Mouse (Mus musculus) kidney, adult 11 months (tissue): ENCODE results near the gene Sv2b.
"Not testable (repeated sequence)": the region's sequence is repeated elsewhere in the genome, so short reads cannot be mapped to it uniquely, and the experiment has no call there.

ENCODE experiments used
- DNase-seq: peaks from one replicate; pipeline ENCODE4 v3.0.0; 2022

The Sv2b gene

GRCm38 (mm10) chr7:75308457-75309312 lies at the start of gene Sv2b:
Gene Sv2b, minus strand, starts transcription at chr7:75309262.
- no peak for DNase-seq

DNA sequence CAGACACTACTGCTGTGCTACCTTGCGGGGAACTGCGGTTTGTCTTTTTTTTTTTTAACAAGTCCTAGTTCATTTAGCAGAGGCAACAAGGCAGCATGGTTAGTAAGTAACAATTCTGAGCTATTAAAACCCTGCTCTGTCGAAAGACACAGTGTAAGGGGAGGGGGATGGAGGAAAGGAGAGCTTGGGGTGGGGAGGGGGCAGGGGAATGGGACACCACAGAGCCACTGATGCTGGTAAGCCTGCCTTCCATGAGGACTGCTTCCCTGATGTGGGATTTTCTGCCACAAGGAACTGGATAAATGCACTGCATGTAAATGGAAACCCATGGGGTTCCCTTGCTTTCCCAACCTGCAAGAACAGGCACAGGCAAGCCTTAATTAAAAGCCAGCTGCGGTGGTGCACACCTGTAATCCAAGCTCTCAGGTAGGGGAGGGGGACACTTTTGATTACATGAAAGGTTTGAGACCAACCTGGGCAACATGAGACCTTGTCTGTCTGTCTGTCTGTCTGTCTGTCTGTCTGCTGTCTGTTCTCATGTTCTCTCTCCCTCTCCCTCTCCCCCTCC lies 49.3 kb upstream of the Sv2b start:
- no peak for DNase-seq

- DNase-seq = no peak
Measured at GRCm38 (mm10) chr7:75355521-75355920, 46.5 kb upstream of the Sv2b start.

GRCm38 (mm10) chr7:75352777-75353374 lies 43.8 kb upstream of the Sv2b start:
- DNase-seq = no peak

GRCm38 (mm10) chr7:75350172-75350571 lies 41.1 kb upstream of the Sv2b start:
- DNase-seq = no peak

DNA sequence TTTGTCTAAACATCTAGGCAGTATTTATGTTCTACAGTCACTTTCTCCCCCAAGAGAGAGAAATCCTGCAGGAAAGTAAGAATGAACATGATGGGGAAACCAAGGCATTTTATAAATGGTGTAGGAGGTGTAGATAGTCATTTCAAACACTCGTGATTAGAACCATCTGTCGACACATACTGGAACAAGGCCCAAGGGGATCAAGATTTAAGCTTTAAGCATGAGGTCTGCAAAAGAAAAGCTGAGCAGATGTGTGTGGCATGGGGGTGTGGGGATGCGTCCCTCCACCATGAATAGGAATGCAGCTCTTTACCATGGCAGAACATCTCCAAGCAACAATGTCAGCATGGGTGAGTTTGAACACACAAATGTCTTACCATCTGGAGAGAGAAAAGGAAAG lies 23.2 kb upstream of the Sv2b start:
- no peak for DNase-seq

DNA sequence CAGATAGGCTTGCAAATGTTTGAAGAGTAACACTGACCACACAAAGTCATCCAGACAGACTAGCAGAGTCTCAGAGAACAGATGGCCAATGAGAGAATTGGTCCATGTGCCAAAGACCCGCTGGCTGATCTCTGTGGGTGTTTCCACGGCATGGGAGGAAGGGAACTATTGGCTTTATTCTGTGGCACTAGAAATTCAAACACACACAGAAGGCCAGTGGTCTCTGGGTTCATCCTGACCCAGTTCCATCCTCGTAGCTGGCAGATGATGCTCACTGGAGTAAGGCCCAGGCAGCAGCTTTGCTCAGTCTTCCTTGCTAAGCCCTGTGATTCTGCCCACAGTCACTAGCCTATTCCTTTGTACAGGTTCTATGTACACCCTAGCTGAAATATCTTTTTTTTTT lies 20.7 kb upstream of the Sv2b start:
- DNase-seq = no peak

DNA sequence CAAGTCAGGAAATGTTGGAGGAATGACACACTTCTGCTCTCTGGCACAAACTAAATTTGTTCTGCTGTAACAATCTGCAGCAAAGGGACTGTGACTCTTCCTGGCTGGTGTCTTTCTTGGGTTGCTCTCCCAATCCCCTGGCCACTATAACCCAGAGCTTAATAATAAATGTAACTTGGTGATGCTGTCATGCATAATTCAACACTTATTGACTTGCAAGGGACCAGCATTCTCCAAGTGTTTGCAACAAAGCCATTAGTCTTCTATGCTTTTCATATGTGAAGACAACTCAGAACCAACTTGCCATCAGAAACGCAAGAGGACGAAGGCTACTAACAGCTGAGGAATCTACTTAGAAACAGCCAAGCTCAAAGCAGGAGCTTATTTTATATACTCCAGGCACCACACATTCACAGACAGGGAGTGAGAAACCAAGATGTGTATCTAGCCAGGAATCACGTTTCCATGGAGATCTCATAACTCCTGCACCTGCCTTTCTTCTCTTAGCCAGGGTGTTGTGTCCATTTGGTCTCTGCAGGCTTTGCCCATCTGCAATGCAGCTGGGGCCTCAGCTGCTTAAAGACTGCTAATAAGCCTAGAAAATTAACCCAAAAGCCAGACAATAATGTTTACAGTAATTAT lies 19.8 kb upstream of the Sv2b start:
- no peak for DNase-seq

- no peak for DNase-seq
Measured at GRCm38 (mm10) chr7:75325273-75325672, 16.2 kb upstream of the Sv2b start.

DNA sequence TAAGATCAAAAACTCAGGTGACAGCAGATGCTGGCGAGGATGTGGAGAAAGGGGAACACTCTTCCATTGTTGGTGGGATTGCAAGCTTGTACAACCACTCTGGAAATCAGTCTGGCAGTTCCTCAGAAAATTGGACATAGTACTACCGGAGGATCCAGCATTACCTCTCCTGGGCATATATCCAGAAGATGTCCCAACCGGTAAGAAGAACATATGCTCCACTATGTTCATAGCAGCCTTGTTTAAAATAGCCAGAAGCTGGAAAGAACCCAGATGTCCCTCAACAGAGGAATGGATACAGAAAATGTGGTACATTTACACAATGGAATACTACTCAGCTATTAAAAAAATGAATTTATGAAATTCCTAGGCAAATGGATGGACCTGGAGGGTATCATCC lies 13.7 kb upstream of the Sv2b start:
- not testable (repeated sequence) for DNase-seq

DNA sequence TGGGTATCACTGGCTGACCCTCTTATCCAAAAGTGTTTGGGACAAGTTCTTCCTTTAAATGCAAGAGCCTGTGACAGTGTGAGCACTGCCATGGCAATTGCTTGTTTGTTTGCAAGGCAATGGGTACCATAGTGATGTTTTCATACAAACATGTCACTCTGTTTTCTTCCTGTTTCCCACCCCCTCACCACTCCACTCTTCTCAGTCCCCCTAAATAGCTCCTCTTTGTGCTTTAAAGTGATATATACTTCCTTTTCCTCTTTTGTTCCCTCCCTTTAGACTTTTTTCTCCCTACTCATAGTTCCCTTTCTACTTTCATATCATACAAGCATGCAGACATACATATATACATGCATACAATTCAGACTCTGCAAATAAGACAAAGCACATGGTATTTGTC lies 10.9 kb upstream of the Sv2b start:
- DNase-seq = no peak

- DNase-seq = no peak
Measured at GRCm38 (mm10) chr7:75318320-75318719, 9.3 kb upstream of the Sv2b start.

- DNase-seq = no peak
Measured at GRCm38 (mm10) chr7:75314873-75315272, 5.8 kb upstream of the Sv2b start.

DNA sequence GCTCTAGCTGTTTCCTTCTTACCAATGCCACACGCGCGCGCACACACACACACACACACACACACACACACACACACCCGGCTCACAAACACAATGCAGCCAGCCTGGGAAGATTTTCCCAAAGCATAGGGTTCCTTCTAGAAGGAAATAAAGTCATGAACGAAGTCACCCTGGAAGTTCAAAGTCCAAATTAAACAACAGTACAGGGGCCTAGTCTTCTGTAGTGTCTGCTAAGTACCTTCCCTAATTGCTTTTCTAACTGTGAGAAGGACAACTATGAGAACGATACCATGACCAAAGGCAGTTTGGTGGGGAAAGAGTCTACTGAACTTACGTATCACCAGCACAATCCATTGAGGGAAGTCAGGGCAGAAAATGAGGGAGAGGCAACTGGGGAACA lies 508 bp upstream of the Sv2b start:
- DNase-seq = no peak

DNA sequence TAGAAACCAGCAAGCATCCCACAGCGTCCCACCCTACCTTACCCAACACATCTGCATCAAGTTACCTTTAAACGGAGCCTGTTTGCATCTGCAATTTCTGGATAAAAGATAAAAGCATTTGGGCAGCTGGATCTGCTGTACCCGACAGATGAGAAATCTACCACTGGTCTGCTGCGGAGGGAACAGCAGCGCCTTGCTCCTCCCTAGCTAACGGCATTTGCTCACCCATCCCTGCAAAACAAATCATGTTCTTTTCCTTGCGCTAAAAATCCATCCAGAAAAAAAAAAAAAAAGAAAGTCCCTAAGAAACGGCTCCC lies 964 bp downstream of the Sv2b start:
- no peak for DNase-seq

GRCm38 (mm10) chr7:75307570-75308087 lies 1.4 kb downstream of the Sv2b start:
- no peak for DNase-seq

DNA sequence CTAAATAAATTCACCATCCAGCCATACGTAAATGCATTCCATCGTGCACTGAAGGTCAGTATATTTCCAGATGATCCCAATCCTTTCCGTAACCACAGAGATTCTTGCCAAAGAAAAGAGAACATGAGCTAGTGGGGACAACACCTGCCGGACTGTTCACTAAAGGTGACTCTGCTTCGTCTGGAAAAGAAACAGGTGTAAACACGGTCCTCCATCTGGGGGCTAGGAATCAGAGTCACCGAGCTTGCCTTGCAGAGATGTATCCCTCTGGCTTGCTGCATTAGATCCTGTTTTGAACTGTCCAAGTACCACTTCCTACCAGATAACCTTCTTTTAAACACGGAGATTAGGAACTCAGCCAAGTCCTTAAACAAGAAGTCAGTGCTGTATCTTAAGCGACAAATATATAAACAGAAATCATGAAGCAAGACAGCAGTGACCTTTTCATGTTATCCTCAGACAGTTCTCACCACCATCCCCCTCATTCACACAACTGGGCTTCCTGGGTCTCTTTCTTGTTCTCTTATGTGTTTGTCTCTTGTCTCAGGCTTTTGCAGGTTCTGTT lies 3.1 kb downstream of the Sv2b start:
- no peak for DNase-seq

DNA sequence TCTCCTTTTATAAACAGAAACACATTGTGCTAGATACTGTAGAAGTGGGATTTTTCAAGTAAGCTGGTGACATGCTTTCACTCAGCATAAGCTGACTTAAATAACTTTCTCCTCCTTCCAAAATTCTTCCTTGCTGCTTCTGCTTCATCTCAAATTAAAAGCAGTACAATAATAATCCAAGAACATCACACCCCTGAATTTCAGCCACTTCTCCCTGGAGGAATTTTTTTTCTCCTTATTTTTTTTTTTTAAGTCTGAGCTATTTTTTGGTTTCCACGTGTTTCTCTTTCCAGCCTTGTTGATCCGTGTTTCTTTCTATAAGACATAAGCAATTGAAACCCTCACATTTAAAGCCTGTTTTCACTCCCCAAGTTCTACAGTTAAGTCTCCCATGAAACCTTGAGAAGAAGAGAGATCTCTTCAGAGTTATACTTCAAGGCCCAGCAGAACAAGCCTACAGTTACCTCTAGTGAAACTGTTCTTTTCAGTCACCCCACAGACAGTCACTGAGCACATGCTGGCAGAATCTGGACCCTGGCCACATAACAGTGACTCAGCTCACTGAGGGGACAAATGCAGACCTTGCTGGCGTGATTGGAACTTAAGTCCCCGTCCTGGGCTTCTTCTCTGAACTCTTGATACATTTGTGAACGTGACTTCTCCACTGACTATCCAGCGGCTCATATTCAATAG lies 6.4 kb downstream of the Sv2b start:
- DNase-seq = no peak

- DNase-seq = no peak
Measured at GRCm38 (mm10) chr7:75299245-75299644, 9.8 kb downstream of the Sv2b start.

- DNase-seq = no peak
Measured at GRCm38 (mm10) chr7:75296688-75297119, 12.4 kb downstream of the Sv2b start.

DNA sequence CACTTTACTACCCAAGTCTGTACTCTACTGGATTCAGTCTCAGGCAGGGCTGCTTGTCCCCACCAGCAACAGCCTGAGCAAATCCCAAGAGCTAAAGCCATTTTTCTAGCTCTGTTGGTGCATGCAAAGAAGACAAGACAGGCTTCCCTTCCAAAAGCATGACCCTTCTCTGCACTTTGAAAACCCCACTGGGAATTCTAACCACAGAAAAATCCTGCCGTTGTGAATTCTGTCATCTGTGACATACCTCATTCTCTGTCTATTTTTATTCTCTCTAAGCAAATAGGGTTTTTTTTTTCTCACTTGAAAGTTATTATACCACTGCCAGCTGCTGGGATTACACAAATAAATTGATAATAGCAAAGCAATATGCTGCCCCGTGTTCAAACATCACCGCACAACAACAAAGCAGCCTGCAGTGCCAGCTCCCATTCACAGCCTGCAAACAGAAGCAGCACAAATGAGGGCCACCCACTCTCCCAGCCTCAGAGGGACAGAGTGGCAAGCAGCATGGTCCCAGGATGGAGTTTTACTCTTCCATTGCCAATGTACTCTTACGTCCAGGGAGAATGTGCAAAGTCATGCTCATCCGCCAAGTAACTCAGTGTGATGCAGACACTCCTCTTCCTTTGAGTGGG lies 13.7 kb downstream of the Sv2b start:
- no peak for DNase-seq

DNA sequence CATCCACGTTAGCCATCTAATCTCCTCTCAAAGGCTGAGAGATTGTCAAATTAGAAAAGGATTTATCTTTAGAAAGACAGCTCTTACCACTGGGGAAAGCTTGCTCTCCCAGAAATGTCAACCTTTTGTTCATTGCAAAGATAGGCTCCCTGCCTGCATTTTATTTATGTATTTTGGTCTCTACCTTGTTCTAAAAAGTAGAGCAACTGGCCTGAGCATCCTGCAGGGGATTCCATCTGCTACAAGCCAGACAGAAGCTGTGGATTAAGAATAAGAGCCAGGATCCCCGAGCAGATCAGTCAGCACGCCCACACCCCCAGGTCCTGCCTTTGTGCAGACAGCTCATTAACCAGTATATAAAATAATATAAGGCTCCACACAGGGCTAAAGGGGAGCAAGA lies 16.8 kb downstream of the Sv2b start:
- no peak for DNase-seq
